Mouse (Mus musculus) Muller cell, postnatal 12 days (primary cell): ENCODE measurements around the gene Tbc1d10b.
"Not testable (repeated sequence)": the region's sequence is repeated elsewhere in the genome, so short reads cannot be mapped to it uniquely, and the experiment has no call there.

Experiments
- DNase-seq: peaks from one replicate; pipeline ENCODE4 v3.0.0-alpha.2; 2015; ENCODE audit errors: inconsistent ontology term

Gene Tbc1d10b

GRCm38 (mm10) chr7:127208295-127208552 is at the start of gene Tbc1d10b:
Gene Tbc1d10b, minus strand, starts transcription at chr7:127208468.
- DNase-seq: no peak

DNA sequence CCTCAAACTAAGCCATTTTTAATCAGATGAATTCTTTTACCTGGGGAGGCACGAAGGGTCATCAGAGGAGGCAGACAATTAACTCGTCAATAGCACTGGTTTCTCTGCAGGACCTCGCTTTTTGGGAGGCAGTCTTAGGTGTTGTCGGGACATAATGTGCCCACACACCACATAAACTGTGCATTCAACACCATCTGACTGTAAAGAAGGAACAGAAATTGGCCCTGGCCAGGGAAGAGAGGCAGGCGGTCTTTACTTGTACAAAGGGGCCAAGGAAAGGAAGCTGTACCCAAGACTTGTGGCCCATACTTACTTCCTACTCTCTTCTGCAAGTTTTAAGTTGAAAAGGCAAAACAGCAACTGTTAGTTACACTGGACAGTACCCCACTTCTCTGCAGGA is 48.2 kb upstream of the Tbc1d10b start:
- DNase-seq: no peak

GRCm38 (mm10) chr7:127255965-127256364 is 47.7 kb upstream of the Tbc1d10b start:
- no peak for DNase-seq

GRCm38 (mm10) chr7:127255008-127255407 is 46.7 kb upstream of the Tbc1d10b start:
- no peak for DNase-seq

GRCm38 (mm10) chr7:127253821-127254769 is 45.8 kb upstream of the Tbc1d10b start:
- peak; percentile 95 for DNase-seq

DNA sequence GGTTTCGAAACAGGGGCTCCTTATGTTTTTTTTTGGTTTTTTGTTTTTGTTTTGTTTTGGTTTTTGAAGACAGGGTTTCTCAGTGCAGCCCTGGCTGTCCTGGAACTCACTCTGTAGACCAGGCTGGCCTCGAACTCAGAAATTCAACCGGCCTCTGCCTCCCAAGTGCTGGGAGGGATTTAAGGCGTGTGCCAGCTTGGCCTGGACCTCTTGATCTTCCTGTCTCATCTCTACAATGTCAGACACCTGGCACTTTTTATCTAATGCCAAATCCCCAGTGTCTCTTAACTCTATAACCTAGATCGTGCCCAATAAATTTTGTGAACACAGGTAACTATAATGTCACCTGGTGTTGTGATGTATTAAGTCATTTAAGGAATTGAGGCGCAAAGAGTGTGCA is 45.1 kb upstream of the Tbc1d10b start:
- no peak for DNase-seq

DNA sequence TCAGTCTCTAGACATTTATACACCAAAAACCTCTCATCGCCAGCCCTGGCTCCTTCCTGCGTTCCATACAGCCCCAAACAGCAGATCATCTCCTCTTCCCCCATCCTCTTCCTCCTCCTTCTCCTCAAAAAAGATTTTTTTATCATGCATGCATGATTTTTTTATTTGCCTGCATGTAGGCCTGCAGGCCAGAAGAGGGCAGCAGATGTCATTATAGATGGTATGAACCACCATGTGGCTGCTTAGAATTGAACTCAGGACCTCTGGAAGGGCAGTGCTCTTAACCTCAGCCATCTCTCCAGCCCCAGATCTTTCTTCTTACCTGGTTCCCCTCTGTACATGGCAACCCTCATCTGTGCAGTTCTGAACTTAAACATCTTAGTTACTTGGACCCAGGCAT is 44.1 kb upstream of the Tbc1d10b start:
- DNase-seq: peak; percentile 2

GRCm38 (mm10) chr7:127250511-127250910 is 42.2 kb upstream of the Tbc1d10b start:
- not testable (repeated sequence) for DNase-seq

DNA sequence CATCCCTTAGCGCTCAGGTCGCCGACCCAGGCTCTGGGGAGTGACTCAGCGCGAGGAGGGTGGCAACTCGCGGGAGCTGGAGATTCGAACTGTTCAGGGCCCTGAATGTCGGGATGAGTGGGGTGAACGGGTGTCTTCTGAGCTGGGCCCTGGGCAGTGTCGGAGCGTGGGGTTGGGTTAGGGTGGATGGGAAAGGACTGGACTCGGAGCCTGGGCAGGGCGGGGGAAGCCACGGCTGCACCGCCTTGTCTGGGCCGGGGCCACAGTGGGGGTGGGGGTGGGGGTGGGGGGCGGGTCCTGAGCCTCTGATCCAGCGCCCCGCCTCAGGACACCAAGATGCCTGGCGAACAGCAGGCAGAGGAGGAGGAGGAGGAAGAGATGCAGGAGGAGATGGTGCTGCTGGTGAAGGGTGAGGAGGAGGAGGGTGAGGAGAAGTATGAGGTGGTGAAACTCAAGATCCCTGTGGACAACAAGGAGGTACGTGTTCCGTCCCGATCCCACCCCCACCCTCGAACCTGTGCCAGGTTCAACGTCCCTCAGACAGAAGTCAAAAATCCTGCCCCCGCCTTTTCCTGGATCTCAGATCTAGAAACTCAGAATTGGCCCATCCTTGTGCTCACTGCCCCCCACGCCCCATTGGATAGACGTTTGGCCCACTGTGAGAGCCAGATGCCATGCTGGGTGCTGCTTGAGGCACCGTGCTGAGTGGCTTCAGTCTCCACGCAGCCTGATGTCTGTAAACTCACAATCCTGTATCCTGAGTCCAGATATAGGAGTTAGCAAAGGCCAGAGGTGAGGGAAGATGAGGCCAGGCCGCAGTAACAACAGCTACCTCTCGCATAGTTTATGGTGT is 36.6 kb upstream of the Tbc1d10b start:
- peak; percentile 36 for DNase-seq

GRCm38 (mm10) chr7:127243870-127244657 is 35.8 kb upstream of the Tbc1d10b start, which contains the start of gene Zfp771:
Gene Zfp771, plus strand, starts transcription at chr7:127244274.
- peak; percentile 99 for DNase-seq

DNA sequence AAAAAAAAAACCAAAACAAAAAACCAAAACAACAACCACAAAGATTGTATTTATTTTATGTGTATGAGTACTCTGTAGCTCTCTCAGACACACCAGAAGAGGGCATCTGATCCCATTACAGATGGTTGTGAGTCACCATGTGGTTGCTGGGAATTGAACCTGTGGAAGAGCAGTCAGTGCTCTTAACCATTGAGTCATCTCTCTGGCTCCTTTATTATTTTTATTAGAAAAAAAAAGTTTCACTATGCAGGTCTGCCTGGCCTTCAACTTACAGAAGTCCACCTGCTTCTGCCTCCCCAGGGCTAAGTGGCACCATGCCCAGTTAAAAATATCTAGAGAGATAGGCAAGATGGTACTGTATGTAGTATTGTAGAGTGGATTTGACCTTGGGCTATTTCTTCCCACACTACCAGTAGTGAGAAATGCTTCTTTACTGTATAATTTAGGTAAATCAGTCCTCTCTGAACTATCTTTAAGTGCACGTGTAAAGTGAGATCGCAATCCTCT is 35.1 kb upstream of the Tbc1d10b start:
- DNase-seq: no peak

DNA sequence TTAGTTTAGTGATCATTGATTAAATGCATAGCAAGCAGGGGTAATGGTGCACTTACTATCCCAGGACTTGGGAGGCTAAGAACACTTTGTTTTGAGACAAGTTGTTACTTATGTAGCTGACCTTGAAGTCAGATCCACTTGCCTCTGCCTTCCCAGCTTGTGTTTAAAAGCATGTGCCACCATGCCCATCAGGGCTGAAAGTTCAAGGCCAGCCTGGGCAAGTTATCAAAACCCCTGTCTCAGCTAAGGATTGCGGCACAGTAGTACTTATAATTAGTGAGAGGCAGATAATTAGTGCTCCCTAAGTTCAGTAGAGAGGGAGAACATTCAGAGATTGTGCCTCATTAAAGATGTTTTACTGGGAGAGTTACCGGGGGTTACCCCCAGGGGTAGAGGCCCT is 26.5 kb upstream of the Tbc1d10b start:
- DNase-seq: no peak

GRCm38 (mm10) chr7:127233765-127234164 is 25.5 kb upstream of the Tbc1d10b start:
- no peak for DNase-seq

DNA sequence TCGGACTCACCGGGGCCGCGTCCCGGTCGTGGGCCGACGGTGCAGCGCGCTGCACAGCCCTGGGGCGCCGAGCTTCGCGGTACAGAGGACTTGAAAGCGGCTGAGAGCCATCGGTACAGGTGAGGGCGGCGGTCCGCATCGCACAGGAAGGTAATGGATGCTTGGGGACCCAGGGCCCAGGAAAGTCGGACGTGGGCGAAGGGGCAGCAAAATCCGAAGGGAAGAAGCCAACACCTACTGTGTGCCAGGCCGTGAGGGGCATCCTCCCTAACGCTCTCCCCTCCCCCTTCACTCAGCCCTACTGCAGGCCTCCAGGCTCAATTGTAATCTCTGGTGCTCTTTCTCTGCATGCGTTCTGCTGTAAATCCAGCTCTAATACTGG is 25.1 kb upstream of the Tbc1d10b start:
- DNase-seq: no peak

- peak; percentile 96 for DNase-seq
Observed at GRCm38 (mm10) chr7:127232622-127233367, 24.5 kb upstream of the Tbc1d10b start, which contains the start of the genes Zfp553 and Sept1. Gene Zfp553, plus strand, starts transcription at chr7:127233061. Gene Sept1, minus strand, starts transcription at chr7:127233130.

GRCm38 (mm10) chr7:127231826-127232621 is 23.8 kb upstream of the Tbc1d10b start:
- DNase-seq: peak; percentile 6

- no peak for DNase-seq
Observed at GRCm38 (mm10) chr7:127231376-127231775, 23.1 kb upstream of the Tbc1d10b start.

DNA sequence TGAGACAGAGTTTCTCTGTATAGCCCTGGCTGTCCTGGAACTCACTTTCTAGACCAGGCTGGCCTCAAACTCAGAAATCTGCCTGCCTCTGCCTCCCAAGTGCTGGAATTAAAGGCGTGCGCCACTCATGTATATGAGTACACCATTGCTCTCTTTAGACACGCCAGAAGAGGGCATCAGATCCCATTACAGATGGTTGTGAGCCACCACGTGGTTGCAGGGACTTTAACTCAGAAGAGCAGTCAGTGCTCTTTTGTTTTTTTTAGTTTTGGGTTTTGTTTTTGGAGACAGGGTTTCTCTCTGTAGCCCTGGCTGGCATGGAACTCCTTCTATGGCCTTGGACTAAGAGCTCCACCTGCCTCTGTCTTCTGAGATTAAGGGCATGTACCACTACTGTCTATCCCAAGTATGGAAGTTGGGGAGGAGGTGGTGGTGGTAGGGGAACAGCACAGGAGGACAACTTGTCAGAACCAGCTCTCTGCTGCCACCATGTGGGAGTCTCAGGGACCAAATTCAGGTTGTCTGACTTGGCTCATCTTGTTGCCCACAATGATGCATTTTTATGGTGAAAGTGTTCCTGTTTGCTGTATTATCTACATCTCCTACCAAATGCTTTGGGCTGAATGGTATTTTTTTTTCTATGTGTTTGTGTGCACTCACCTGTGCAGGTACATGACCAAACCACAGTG is 20.5 kb upstream of the Tbc1d10b start:
- DNase-seq: peak; percentile 69
